Mouse (Mus musculus) fibroblast of lung, adult 2 months (primary cell): ENCODE results near the gene Fuca1.

Experiments used
- DNase-seq: peaks from one replicate; pipeline ENCODE4 v3.0.0-alpha.2; 2011; ENCODE audit warnings: low read depth

Gene Fuca1

GRCm38 (mm10) chr4:135889146-135889883, 31.2 kb upstream of the Fuca1 start:
- DNase-seq, result no peak

- DNase-seq, result no peak
These were observed 30.7 kb upstream of the Fuca1 start for GRCm38 (mm10) chr4:135889884-135890283.

GRCm38 (mm10) chr4:135891539-135891938, 29.0 kb upstream of the Fuca1 start:
- DNase-seq, result no peak

GRCm38 (mm10) chr4:135892884-135893283, 27.7 kb upstream of the Fuca1 start:
- no peak for DNase-seq

- DNase-seq, result no peak
These were observed 25.4 kb upstream of the Fuca1 start, which contains the start of gene Cnr2 for GRCm38 (mm10) chr4:135895071-135895571. Gene Cnr2, plus strand, starts transcription at chr4:135895394.

- no peak for DNase-seq
These were observed 24.4 kb upstream of the Fuca1 start for GRCm38 (mm10) chr4:135896157-135896556.

GRCm38 (mm10) chr4:135898380-135899049, 22.0 kb upstream of the Fuca1 start:
- DNase-seq, result no peak

- no peak for DNase-seq
These were observed 21.5 kb upstream of the Fuca1 start for GRCm38 (mm10) chr4:135899050-135899448.

- DNase-seq, result no peak
These were observed 20.5 kb upstream of the Fuca1 start for GRCm38 (mm10) chr4:135900008-135900407.

GRCm38 (mm10) chr4:135902606-135903242, 17.8 kb upstream of the Fuca1 start:
- DNase-seq, result no peak

GRCm38 (mm10) chr4:135904810-135905209, 15.7 kb upstream of the Fuca1 start:
- no peak for DNase-seq

- DNase-seq, result no peak
These were observed 13.9 kb upstream of the Fuca1 start for GRCm38 (mm10) chr4:135906633-135907032.

- no peak for DNase-seq
These were observed 11.0 kb upstream of the Fuca1 start for GRCm38 (mm10) chr4:135909326-135910066.

- no peak for DNase-seq
These were observed 9.0 kb upstream of the Fuca1 start for GRCm38 (mm10) chr4:135911531-135911930.

- DNase-seq, result no peak
These were observed 8.4 kb upstream of the Fuca1 start for GRCm38 (mm10) chr4:135912164-135912563.

GRCm38 (mm10) chr4:135912835-135913234, 7.7 kb upstream of the Fuca1 start:
- no peak for DNase-seq

- DNase-seq, result no peak
These were observed 7.1 kb upstream of the Fuca1 start for GRCm38 (mm10) chr4:135913433-135913832.

- DNase-seq, result no peak
These were observed 1.8 kb upstream of the Fuca1 start for GRCm38 (mm10) chr4:135918635-135919279.

GRCm38 (mm10) chr4:135919280-135919639, 1.3 kb upstream of the Fuca1 start:
- no peak for DNase-seq

GRCm38 (mm10) chr4:135921257-135922120, 954 bp downstream of the Fuca1 start:
- no peak for DNase-seq

- DNase-seq, result no peak
These were observed 1.7 kb downstream of the Fuca1 start for GRCm38 (mm10) chr4:135922190-135922589.
